Mouse (Mus musculus): ENCODE results near the gene Usp50. TPM values are rescaled to one million over a fixed set of nuclear protein-coding genes. Genes with fewer than 3 reads are reported as not detected.

Gene Usp50
- polyA plus RNA-seq, 1 experiment from 2014 or later, result 2.9 TPM

DNA sequence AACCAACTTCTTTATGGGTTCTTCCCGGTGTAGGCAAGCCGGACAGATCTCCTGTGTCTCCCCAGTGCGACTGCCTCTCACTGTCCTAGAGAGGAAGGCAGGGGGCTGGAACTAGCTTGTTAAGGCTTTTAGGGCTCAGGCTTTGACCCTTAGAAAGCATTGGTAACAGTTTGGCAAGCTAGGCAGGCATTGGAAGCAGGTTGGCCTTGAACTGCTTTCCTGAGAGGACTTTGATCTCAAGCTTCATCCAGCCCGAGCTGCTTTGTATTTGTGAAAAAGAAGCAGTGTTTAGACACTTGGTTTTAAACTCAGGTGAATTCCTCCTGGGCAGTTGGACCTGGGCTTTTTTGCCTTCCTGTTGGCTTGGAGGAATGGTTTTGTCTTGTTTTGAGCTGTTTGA is 4.5 kb downstream of the Usp50 start:
- Histone ChIP-seq H3K27ac (no peak overlapping the region), H3K4me2 (no peak overlapping the region), H3K27me3 (replicated peaks) (no peaks in the 10 kb centered on the region), H3K4me3 (replicated peaks) (no peak overlapping the region), H3K4me1 (no peaks in the 10 kb centered on the region), H3K9me3 (no peaks in the 10 kb centered on the region), H3K36me3 (no peaks in the 10 kb centered on the region), H3K9ac (no peak overlapping the region)
- WGBS, result 77% methylated on average over 4 of the region's 4 CpGs
- ATAC-seq (ENCODE audit: insufficient read depth, low FRiP score, low read depth), result no peak

DNA sequence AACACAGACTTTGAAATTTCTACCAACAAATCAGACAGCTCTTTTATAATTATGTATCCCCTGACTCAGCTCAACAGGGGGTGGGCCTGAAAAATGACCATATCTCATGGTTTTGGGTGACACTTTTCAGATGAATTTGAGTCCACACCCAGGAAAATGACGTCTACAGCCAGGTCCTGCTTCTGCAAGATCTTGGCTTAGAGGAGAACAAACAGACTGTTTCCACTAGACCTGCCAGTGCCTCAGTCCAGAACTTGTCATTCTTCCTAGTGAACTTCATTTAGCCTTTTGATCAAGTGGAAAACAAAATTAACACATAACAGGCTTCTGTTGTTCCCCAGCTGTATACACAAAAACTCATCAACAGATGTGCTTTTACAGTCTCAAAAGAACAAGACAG is 6.9 kb downstream of the Usp50 start:
- Histone ChIP-seq H3K27me3 (replicated peaks) (no peaks in the 10 kb centered on the region), H3K4me1 (no peaks in the 10 kb centered on the region), H3K9me3 (no peaks in the 10 kb centered on the region), H3K9ac (no peak overlapping the region), H3K4me2 (no peak overlapping the region), H3K4me3 (replicated peaks) (no peak overlapping the region), H3K36me3 (no peaks in the 10 kb centered on the region), H3K27ac (no peak overlapping the region)
- WGBS, result 37% methylated on average over 1 of the region's 1 CpGs
- no peak for ATAC-seq (ENCODE audit: insufficient read depth, low FRiP score, low read depth)

DNA sequence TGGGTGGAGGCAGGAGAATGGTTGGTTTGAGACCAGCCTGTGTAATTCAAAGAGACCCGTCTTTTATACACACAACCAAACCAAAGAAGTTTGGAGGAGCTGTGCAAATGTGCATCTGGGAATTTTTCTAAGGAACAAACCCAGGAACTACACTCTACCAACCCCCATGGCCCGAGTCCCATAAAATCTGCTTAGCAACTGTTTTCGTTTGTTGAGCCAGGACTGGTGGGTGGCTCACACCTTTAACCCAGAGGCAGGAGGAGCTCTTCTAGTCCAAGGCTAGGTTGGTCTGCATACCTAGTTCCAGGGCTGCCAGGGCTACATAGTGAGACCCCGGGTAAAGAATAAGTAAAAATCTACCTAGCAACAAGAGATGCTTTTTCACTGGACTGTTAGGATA is 7.3 kb downstream of the Usp50 start:
- no peaks in the 10 kb centered on the region for H3K36me3 ChIP-seq
- no peak overlapping the region for H3K9ac ChIP-seq
- no peak overlapping the region for H3K4me3 ChIP-seq (replicated peaks)
- no peak for ATAC-seq (ENCODE audit: insufficient read depth, low FRiP score, low read depth)
- no peak overlapping the region for H3K4me2 ChIP-seq
- no peaks in the 10 kb centered on the region for H3K4me1 ChIP-seq
- WGBS, result 73% methylated on average over 4 of the region's 4 CpGs
- no peaks in the 10 kb centered on the region for H3K27me3 ChIP-seq (replicated peaks)
- no peak overlapping the region for H3K27ac ChIP-seq
- no peaks in the 10 kb centered on the region for H3K9me3 ChIP-seq

DNA sequence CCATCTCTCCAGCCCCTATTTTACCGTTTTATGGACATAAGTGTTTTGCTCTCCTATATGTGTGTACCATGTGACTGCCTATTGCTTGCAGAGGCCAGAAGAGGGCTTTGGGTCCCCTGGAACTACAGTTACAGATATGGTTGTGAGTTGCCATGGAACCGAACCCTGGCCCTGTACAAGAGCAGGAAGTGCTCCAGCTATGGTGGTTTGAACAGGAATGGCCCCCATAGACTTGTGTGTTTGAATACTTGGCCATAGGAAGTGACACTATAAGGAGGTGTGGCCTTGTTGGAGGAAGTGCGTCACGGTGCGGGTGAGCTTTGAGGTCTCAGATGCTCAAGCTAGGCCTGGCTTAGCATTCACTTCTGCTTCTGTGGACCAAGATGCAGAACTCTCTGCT is 11.1 kb downstream of the Usp50 start:
- H3K27ac ChIP-seq, result no peak overlapping the region
- no peaks in the 10 kb centered on the region for H3K36me3 ChIP-seq
- WGBS, result 88% methylated on average over 5 of the region's 5 CpGs
- H3K27me3 ChIP-seq (replicated peaks), result no peaks in the 10 kb centered on the region
- H3K9ac ChIP-seq, result no peak overlapping the region
- no peaks in the 10 kb centered on the region for H3K9me3 ChIP-seq
- H3K4me1 ChIP-seq, result no peaks in the 10 kb centered on the region
- H3K4me2 ChIP-seq, result no peak overlapping the region
- H3K4me3 ChIP-seq (replicated peaks), result no peak overlapping the region
- no peak for ATAC-seq (ENCODE audit: insufficient read depth, low FRiP score, low read depth)

DNA sequence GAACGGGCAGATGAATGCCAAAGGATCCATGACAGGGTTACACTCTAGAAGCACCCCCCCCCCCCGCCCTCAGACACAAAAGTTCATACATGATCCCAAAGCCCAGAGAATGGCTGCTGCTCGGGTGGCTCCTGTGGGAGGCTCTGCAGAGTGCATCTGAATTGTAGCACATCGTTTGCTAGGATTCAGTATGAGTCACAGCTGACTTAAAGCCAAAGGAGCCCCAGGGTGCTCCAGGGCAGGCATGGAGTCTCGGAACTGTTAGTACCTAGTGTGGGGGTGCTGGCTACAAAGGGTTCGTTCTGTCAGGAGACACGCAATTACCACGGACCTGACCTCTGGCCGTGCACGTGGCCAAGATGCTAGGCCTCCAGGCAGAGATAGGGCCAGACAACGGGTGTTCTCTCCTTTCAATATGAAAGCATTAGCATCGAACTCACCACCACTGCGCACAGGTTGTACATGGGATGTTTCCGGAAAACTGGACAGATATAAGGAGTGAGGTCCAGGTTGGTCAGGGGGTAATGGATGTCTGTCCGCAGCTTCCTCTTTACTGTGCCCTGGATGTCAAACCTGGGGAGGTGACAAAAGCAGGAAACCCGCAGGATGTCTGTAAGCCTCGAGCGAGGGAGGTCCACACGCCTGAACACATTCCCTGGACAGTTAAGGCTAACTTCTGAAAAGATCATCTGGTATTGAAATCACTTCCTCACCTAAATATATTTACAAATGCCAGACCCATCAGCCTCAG is 13.7 kb downstream of the Usp50 start:
- Histone ChIP-seq H3K4me1 (no peaks in the 10 kb centered on the region), H3K36me3 (no peaks in the 10 kb centered on the region)
- ATAC-seq (ENCODE audit: insufficient read depth, low FRiP score, low read depth), result no peak

DNA sequence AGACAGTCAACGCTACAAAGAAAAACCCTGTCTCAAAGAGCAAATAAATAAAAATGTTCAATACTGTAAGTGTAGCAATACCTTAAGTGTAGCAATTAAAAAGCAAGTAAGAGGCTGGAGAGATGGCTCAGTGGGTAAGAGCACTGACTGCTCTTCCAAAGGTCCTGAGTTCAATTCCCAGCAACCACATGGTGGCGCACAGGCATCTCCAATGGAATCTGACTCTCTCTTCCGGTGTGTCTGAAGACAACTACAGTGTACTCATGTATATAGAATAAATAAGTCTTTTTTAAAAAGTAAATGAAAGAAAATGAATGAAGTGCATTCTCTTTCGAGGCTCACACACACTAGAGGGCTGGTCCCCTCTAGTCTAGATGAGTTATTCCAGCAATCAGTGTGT is 15.1 kb downstream of the Usp50 start:
- Histone ChIP-seq H3K4me3 (replicated peaks) (no peak overlapping the region), H3K4me1 (no peaks in the 10 kb centered on the region), H3K9ac (no peak overlapping the region), H3K9me3 (no peaks in the 10 kb centered on the region), H3K27me3 (replicated peaks) (no peaks in the 10 kb centered on the region), H3K36me3 (no peaks in the 10 kb centered on the region), H3K27ac (no peak overlapping the region), H3K4me2 (no peak overlapping the region)
- WGBS, result 70% methylated on average over 4 of the region's 4 CpGs
- ATAC-seq (ENCODE audit: insufficient read depth, low FRiP score, low read depth), result no peak

More for the DNA sequence above, 13.7 kb downstream of the Usp50 start:
- 67% methylated on average over 19 of the region's 19 CpGs for WGBS
- Histone ChIP-seq H3K4me2 (no peak overlapping the region), H3K27me3 (replicated peaks) (no peaks in the 10 kb centered on the region), H3K9ac (no peak overlapping the region), H3K9me3 (no peaks in the 10 kb centered on the region), H3K4me3 (replicated peaks) (no peak overlapping the region), H3K27ac (no peak overlapping the region)

DNA sequence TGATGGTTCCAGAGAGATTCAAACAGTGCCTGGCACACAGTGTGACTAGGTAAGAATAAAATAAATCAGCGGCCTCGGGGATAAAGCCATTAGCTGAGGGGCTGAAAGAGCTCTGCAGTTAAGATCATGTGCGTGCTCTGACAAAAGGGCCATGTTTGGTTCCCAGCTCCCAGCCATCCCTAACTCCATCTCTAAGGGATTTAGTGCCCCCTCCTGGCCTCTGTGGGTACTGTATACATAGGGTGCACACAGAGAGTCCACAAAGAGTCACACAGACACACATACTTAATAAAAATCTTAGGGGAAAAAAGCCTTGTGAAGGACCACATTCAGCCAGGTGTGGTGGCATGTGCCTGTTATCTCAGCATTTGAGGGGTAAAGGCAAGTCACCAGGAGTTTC is 15.7 kb downstream of the Usp50 start:
- Histone ChIP-seq H3K4me2 (no peak overlapping the region), H3K27me3 (replicated peaks) (no peaks in the 10 kb centered on the region), H3K9ac (no peak overlapping the region), H3K4me3 (replicated peaks) (no peak overlapping the region), H3K9me3 (no peaks in the 10 kb centered on the region), H3K36me3 (peaks cover under 1% of the 10 kb centered on the region; the same call in 1 of the 2 replicates), H3K27ac (no peak overlapping the region), H3K4me1 (no peaks in the 10 kb centered on the region)
- ATAC-seq (ENCODE audit: insufficient read depth, low FRiP score, low read depth), result 0 out of 2 replicates have a peak, but pooled peaks have one; percentile 18
- 97% methylated on average over 3 of the region's 3 CpGs for whole genome bisulfite sequencing

DNA sequence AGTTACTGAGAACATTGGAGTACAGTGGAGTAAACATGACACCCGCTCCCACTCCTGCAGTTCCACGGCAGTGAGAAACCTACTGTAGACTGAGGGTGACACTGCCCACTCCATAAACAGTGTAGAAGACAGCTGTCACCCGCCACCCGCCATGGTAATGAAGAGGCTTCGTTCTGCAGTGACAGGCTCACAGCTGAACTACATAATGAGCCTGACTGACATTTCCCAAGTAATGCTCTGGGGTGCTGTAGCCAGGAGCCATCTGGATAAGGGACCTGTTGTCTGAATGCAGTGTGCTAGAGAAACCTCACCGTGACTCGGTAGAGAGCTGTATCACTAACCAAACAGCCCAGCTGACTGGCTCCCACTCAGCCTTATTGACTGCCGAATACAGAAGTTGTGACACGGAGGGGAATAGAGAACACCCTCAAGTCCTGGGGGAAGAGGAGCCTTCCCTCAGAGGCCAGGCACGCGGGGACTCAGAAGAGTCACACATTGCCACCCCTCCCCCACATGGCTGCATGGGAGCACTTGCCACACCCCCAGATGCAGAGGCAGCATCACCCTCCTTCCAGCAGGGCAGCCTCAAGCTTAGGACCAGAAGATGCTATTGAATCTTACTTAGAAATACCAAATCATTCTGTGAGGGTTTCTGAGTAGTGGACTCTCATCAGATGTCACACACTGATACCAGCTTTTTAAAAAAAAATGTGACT is 17.2 kb downstream of the Usp50 start:
- ATAC-seq (ENCODE audit: insufficient read depth, low FRiP score, low read depth), result 0 out of 2 replicates have a peak, but pooled peaks have one; percentile 18
- no peaks in the 10 kb centered on the region for H3K9me3 ChIP-seq
- no peak overlapping the region for H3K27ac ChIP-seq
- no peak overlapping the region for H3K9ac ChIP-seq
- H3K4me1 ChIP-seq, result no peaks in the 10 kb centered on the region
- H3K4me2 ChIP-seq, result no peak overlapping the region
- 43% methylated on average over 11 of the region's 11 CpGs for WGBS
- H3K27me3 ChIP-seq (replicated peaks), result no peaks in the 10 kb centered on the region
- no peak overlapping the region for H3K4me3 ChIP-seq (replicated peaks)
- peaks cover 15% of the 10 kb centered on the region for H3K36me3 ChIP-seq

DNA sequence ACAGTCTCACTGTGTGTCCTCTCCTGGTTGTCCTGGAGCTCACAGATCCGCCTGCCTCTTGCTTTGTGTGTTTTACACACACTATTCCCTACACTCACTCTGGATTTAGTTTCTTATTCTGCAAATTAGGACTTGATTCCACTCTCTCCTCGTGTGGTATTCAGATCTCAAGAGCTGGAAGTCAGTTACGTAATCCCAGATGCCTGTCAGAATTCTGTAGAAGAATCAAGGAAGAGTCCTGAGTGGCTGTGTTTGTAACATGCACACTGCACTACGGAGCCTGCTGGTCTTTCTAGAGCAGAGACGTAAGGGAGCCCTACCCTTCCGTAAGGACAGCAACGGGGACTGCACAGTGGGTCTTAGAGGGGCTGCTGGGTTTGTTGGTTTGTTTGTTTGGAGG is 23.9 kb downstream of the Usp50 start:
- no peaks in the 10 kb centered on the region for H3K4me1 ChIP-seq
- no peaks in the 10 kb centered on the region for H3K9me3 ChIP-seq
- no peak overlapping the region for H3K4me2 ChIP-seq
- no peak overlapping the region for H3K27ac ChIP-seq
- H3K27me3 ChIP-seq (replicated peaks), result no peaks in the 10 kb centered on the region
- 91% methylated on average over 7 of the region's 7 CpGs for WGBS
- no peak overlapping the region for H3K9ac ChIP-seq
- no peak overlapping the region for H3K4me3 ChIP-seq (replicated peaks)
- peaks cover 52% of the 10 kb centered on the region for H3K36me3 ChIP-seq
- ATAC-seq (ENCODE audit: insufficient read depth, low FRiP score, low read depth), result no peak

DNA sequence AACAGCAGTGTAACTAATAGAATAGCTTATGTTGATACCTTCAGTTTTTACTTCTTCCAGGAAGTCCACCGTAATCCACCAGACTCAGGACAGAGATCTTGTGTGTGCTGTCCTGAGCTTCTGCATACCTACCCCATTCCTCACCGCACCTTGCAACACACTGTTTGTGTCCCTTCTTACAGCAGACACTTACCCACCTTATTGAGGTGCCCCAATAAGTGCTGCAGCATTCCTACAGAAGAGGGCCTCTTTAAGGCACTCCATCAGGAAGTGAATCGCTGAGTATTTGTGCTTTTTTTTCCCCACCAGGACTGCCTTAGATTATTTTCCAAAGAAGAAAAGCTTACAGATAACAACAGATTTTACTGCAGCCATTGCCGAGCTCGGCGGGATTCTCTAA is 27.6 kb downstream of the Usp50 start:
- H3K4me1 ChIP-seq, result no peaks in the 10 kb centered on the region
- no peaks in the 10 kb centered on the region for H3K27me3 ChIP-seq (replicated peaks)
- H3K4me3 ChIP-seq (replicated peaks), result no peak overlapping the region
- peaks cover 54% of the 10 kb centered on the region for H3K36me3 ChIP-seq
- no peak for ATAC-seq (ENCODE audit: insufficient read depth, low FRiP score, low read depth)
- H3K9ac ChIP-seq, result no peak overlapping the region
- H3K9me3 ChIP-seq, result no peaks in the 10 kb centered on the region
- H3K27ac ChIP-seq, result no peak overlapping the region
- 96% methylated on average over 6 of the region's 6 CpGs for WGBS
- no peak overlapping the region for H3K4me2 ChIP-seq

DNA sequence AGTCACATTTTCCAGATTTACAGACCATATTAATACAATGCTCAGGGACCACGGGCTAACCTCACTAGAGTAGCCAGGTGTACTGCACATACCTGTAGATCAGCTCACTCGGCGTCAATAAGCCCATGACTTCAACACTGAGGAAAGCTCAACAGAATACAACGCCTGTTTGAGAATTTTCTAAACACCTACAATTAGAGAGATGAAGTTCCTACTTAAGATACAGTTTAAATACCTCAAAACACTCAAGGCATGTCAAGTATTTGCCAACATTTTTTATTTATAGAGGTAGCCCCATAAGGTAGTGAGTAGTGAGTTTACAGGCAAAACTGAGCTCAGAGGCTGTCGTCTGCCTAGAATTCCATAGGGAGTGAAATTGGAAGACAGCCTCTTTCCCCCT is 39.9 kb downstream of the Usp50 start:
- Histone ChIP-seq H3K4me1 (no peaks in the 10 kb centered on the region), H3K4me2 (no peak overlapping the region), H3K9me3 (no peaks in the 10 kb centered on the region), H3K4me3 (replicated peaks) (no peak overlapping the region), H3K9ac (no peak overlapping the region), H3K27me3 (replicated peaks) (no peaks in the 10 kb centered on the region), H3K27ac (no peak overlapping the region), H3K36me3 (peaks cover 21% of the 10 kb centered on the region)
- ATAC-seq (ENCODE audit: insufficient read depth, low FRiP score, low read depth), result no peak
- 88% methylated on average over 5 of the region's 5 CpGs for WGBS

DNA sequence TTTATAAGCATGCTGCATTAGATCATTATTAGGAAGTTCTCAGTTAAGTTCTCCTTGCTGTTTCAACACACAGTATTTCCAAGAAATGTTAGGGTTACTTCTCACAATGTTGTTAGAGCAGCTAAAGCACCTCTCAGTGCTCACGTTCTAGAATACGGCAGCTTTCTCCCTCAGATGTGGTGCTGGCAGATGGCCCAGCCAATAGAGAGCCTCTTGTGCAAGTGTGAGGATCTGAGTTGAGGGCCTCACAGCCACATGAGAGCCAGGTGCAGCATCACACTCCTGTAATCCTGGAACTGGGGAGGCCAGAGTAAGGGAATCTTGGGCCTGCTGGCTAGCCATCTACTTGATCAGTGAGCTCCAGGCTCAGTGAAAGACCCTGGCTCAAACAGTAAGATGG is 43.0 kb downstream of the Usp50 start:
- Histone ChIP-seq H3K4me3 (replicated peaks) (no peak overlapping the region), H3K4me2 (no peak overlapping the region), H3K27me3 (replicated peaks) (no peaks in the 10 kb centered on the region), H3K27ac (no peak overlapping the region), H3K36me3 (peaks cover 25% of the 10 kb centered on the region), H3K9me3 (no peaks in the 10 kb centered on the region), H3K9ac (no peak overlapping the region), H3K4me1 (no peaks in the 10 kb centered on the region)
- no peak for ATAC-seq (ENCODE audit: insufficient read depth, low FRiP score, low read depth)
- WGBS, result 86% methylated on average over 2 of the region's 2 CpGs
